Mouse (Mus musculus) cortical plate, adult 2 months (tissue): Measurements from ENCODE around the gene Gm9913.

Source experiments
- CTCF ChIP-seq: fragments of 200-500 bp; IDR thresholded peaks from 2 replicates; pipeline ENCODE4 v1.5.1; 2011; ENCODE audit warnings: mild to moderate bottlenecking, control low read depth, low read length; ENCODE audit not compliant: insufficient read depth; ENCODE audit errors: extremely low read depth
- POLR2A ChIP-seq: fragments of 200-500 bp; IDR thresholded peaks from 2 replicates; pipeline ENCODE4 v1.6.1; 2011; ENCODE audit warnings: mild to moderate bottlenecking, low read length, control low read depth; ENCODE audit not compliant: insufficient read depth; ENCODE audit errors: extremely low read depth

DNA sequence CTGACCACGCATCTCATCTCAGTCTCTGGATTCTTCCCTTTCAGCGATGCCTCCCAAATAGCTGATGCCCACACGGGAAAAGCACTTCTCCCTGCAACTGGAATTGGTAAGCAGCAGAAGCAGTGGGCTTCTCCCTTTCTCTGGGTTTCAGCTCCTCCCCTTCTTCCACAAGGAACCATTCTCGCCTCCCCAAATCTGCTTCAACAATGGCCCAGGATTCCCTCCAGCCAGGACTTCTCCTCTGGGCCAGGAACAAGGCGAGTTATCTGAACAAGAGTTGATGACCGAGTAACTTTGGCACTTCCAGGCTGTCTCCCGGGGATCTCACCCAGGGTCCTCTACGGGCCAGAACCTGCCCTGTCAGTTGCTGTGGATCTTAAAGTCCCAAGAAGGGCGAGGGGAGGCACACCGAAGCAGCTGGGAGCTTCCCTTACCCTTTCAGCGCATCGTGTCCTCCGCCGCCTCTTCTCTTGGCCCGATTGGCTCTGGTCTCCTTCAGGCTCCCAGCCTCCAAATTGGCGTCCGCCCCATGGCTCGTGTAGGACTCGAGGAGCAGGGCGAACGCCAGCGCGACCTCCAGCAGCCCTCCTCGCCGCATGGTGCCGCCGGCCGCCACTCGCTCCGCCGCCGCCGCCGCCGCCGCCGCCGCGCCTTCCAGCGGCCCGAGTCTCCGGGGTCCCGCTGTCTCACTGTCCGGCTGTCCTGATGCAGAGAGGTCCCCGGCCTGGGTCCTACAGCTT lies at the start of gene Gm9913:
- TF ChIP-seq POLR2A (no peak), CTCF (no peak)
